Mouse (Mus musculus): ENCODE results near the gene Lpin2. TPM values are rescaled to one million over a fixed set of nuclear protein-coding genes. Genes with fewer than 3 reads are reported as not detected.

Lpin2 gene
- total RNA-seq, 2 experiments from 2014 or later = 8.5 to 10.6 TPM

Other genes starting within 250 kb of the Lpin2 start
- gene Myom1, start 179.9 kb upstream of the Lpin2 start, total RNA-seq (2021) = 1,000 to 10,000 TPM; 1,013 to 1,104 TPM
- gene Myl12a, start 179.7 kb upstream of the Lpin2 start, total RNA-seq (2021) = 100 to 1,000 TPM; 650 to 696 TPM
- 10 to 100 TPM; 31.9 to 39.2 TPM for gene Emilin2, start 129.4 kb downstream of the Lpin2 start, total RNA-seq (2021)

Measured in gastrocnemius, postnatal 10 days (tissue).